9 mouse cellular contexts compared by ENCODE assay signal in genomic region chr3:80800995-80801826, GRCm38 (mm10). TPM values are rescaled to one million over a fixed set of nuclear protein-coding genes. Genes with fewer than 3 reads are reported as not detected.
DNase-seq lines count a peak whose midpoint lies in the region; ATAC-seq lines count a peak whose summit lies in the region.
"Had no signal": no experiment of that assay in that cellular context is flagged by ENCODE, and none has a peak within 500 bp of the region (broad histone marks: within the 10 kb centered on the region; RNA-seq: fewer than 3 reads in every experiment).

No protein-coding gene starts in this region.

- no peaks in the 10 kb centered on the region for H3K9me3 ChIP-seq in heart, embryonic 14.5 days (ENCODE audit: control insufficient read depth, low read length)
- H3K9me3 ChIP-seq in hindbrain, embryonic 14.5 days (ENCODE audit: control insufficient read depth, low read length), result no peaks in the 10 kb centered on the region
- H3K9me3 ChIP-seq in limb, embryonic 11.5 days (ENCODE audit: control insufficient read depth, low read length), result no peaks in the 10 kb centered on the region
- H3K9me3 ChIP-seq: G1E had no signal

- DNase-seq in heart, adult 8-10 months (ENCODE audit: low spot score), result no peak
- DNase-seq in R1 (ENCODE audit: low read depth, low spot score), result peak; percentile 10
- DNase-seq in embryo, embryonic 11.5 days (ENCODE audit: low read depth, low spot score), result peak; percentile 27
- DNase-seq in hindbrain, embryonic 14.5 days (ENCODE audit: low spot score), result peak; percentile 73
- DNase-seq in limb, embryonic 11.5 days (ENCODE audit: low spot score), result peak; percentile 58
- no peak for DNase-seq in spleen, postnatal 14 days (ENCODE audit: low spot score in 2 of 2)

- H3K4me2 ChIP-seq in heart, embryonic 14.5 days (ENCODE audit: low read length), result peak overlapping the region; percentile 66
- peak overlapping the region; percentile 64 for H3K4me2 ChIP-seq in hindbrain, embryonic 14.5 days (replicated peaks)
- peak overlapping the region; percentile 46 for H3K4me2 ChIP-seq in limb, embryonic 11.5 days (ENCODE audit: low read depth, severe bottlenecking)

- peaks cover 39% of the 10 kb centered on the region for H3K27me3 ChIP-seq in heart, embryonic 14.5 days (ENCODE audit: control insufficient read depth, insufficient read depth, low read length)
- H3K27me3 ChIP-seq in hindbrain, embryonic 14.5 days (ENCODE audit: control insufficient read depth, insufficient read depth, low read length), result no peaks in the 10 kb centered on the region
- peaks cover 22% of the 10 kb centered on the region for H3K27me3 ChIP-seq in limb, embryonic 11.5 days (ENCODE audit: control insufficient read depth, insufficient read depth, low read length)

- peak overlapping the region; percentile 20 to 28 for H3K4me3 ChIP-seq in heart, embryonic 14.5 days (ENCODE audit: control insufficient read depth in 1 of 2, insufficient read depth in 1 of 2, low read depth in 1 of 2, low read length in 2 of 2)
- H3K4me3 ChIP-seq in hindbrain, embryonic 14.5 days (replicated peaks; ENCODE audit: low read length), result peak overlapping the region; percentile 73
- H3K4me3 ChIP-seq in limb, embryonic 11.5 days (ENCODE audit: low read depth, low read length), result peak overlapping the region; percentile 32

- 10% methylated on average over 33 of the region's 33 CpGs for WGBS in heart, embryonic 14.5 days
- WGBS in hindbrain, embryonic 14.5 days, result 3% methylated on average over 33 of the region's 33 CpGs
- WGBS in limb, embryonic 11.5 days, result 11% methylated on average over 33 of the region's 33 CpGs

- no peaks in the 10 kb centered on the region for H3K36me3 ChIP-seq in heart, embryonic 14.5 days (ENCODE audit: control insufficient read depth, insufficient read depth, low read length)
- no peaks in the 10 kb centered on the region for H3K36me3 ChIP-seq in hindbrain, embryonic 14.5 days (replicated peaks; ENCODE audit: control insufficient read depth, insufficient read depth)
- no peaks in the 10 kb centered on the region for H3K36me3 ChIP-seq in limb, embryonic 11.5 days (ENCODE audit: control insufficient read depth, insufficient read depth, low read length)
- H3K36me3 ChIP-seq: G1E had no signal

- no peak overlapping the region for H3K9ac ChIP-seq in heart, embryonic 14.5 days (ENCODE audit: low read length)
- peak overlapping the region; percentile 88 for H3K9ac ChIP-seq in hindbrain, embryonic 14.5 days
- no peak overlapping the region for H3K9ac ChIP-seq in limb, embryonic 11.5 days (ENCODE audit: low read length)

- ATAC-seq in heart, embryonic 14.5 days (ENCODE audit: insufficient number of reproducible peaks, insufficient read depth, low FRiP score, low read depth), result no peak
- peak; percentile 56 for ATAC-seq in hindbrain, embryonic 14.5 days (ENCODE audit: low FRiP score)
- peak; percentile 66 for ATAC-seq in limb, embryonic 11.5 days (ENCODE audit: insufficient number of reproducible peaks, low FRiP score, low TSS enrichment, low read depth)
- peak; percentile 15; the same call in 1 of the 2 replicates for ATAC-seq in neutrophil, adult 5-6 weeks (ENCODE audit: extremely low read depth, insufficient number of reproducible peaks, low FRiP score, poor library complexity, severe bottlenecking)

- H3K4me1 ChIP-seq in heart, embryonic 14.5 days (ENCODE audit: control insufficient read depth in 2 of 2, insufficient read depth in 2 of 2, low read length in 2 of 2), result peaks cover 7 to 17% of the 10 kb centered on the region in 2 experiments; a peak in 3 of 4 replicates
- peaks cover 25% of the 10 kb centered on the region for H3K4me1 ChIP-seq in hindbrain, embryonic 14.5 days (replicated peaks; ENCODE audit: control insufficient read depth, insufficient read depth, low read length)
- no peaks in the 10 kb centered on the region; the same call in 1 of the 2 replicates for H3K4me1 ChIP-seq in limb, embryonic 11.5 days (ENCODE audit: control insufficient read depth, insufficient read depth, low read length)

- no peak overlapping the region for H3K27ac ChIP-seq in heart, embryonic 14.5 days (replicated peaks in 1 of 2; ENCODE audit: control insufficient read depth in 1 of 2, insufficient read depth in 1 of 2, low read depth in 2 of 2, low read length in 2 of 2)
- peak overlapping the region; percentile 95 for H3K27ac ChIP-seq in hindbrain, embryonic 14.5 days
- H3K27ac ChIP-seq in limb, embryonic 11.5 days (replicated peaks; ENCODE audit: low read depth, low read length), result no peak overlapping the region

RNA-seq across cellular contexts. Expression of gene Gria2, which starts 1.4 kb away (rescaled TPM):
- 0.82 and 1.2 TPM in 2 replicates for polyA plus RNA-seq in heart, embryonic 14.5 days (2014; fragmentation: Nextera tagmentation; extraction: Ambion mirVana)
- total RNA-seq in heart, adult 8-10 months (2022), result under 1 TPM; 0.08 to 0.16 (median 0.11) TPM
- 165 and 186 TPM in 2 replicates for polyA plus RNA-seq in hindbrain, embryonic 14.5 days (2014; fragmentation: Nextera tagmentation; extraction: Ambion mirVana)
- polyA plus RNA-seq in limb, embryonic 11.5 days (2014; fragmentation: Nextera tagmentation; extraction: Ambion mirVana), result 4.4 and 5.9 TPM in 2 replicates
- total RNA-seq in neutrophil, adult 5-6 weeks (2017), result 0.12 TPM in 1 of 2 replicates, not detected in the other
- polyA plus RNA-seq: G1E had no signal

Comparison
In these comparisons a context has a peak if more than half of its experiments do, and no peak if none do; other contexts are left out.
1. DNase-seq: peak in R1 (single experiment), embryo, embryonic 11.5 days (single experiment), hindbrain, embryonic 14.5 days (single experiment) and limb, embryonic 11.5 days (single experiment); none in heart, adult 8-10 months (single experiment) and spleen, postnatal 14 days (0 of 2).
2. RNA of gene Gria2, which starts 1.4 kb away (polyA plus RNA-seq): 165 to 186 TPM in hindbrain, embryonic 14.5 days; 4.4 to 5.9 TPM in limb, embryonic 11.5 days and 0.82 to 1.2 TPM in heart, embryonic 14.5 days; every median in the first group is over 10 times any median in the second.
3. Peak in every context shown above with its lines, with median percentiles within 50 percentile points of each other: H3K4me2 ChIP-seq and H3K4me3 ChIP-seq.